Mouse (Mus musculus) spleen, adult 2 months (tissue): ENCODE results near the gene Mme. TPM values are rescaled to one million over a fixed set of nuclear protein-coding genes. Genes with fewer than 3 reads are reported as not detected.

Experiments
- DNase-seq, 2 experiments: peaks; one replicate each; pipeline versions ENCODE4 v3.0.0 to v3.0.0-alpha.2; 2012 to 2021; ENCODE audit warnings: low spot score in 2 of 2, low read depth in 1 of 2
- H3K27ac ChIP-seq: fragments of 200-500 bp; 2 replicates; pipeline ENCODE4 v1.5.1; 2012; ENCODE audit warnings: low read length, inconsistent platforms; ENCODE audit not compliant: insufficient read depth
- H3K27me3 ChIP-seq: fragments of 200-500 bp; 2 replicates; pipeline ENCODE4 v1.6.1; 2012; ENCODE audit warnings: mild to moderate bottlenecking, moderate library complexity, low read length, inconsistent platforms; ENCODE audit not compliant: control insufficient read depth, insufficient read depth
- H3K36me3 ChIP-seq: fragments of 200-500 bp; 2 replicates; pipeline ENCODE4 v1.6.1; 2012; ENCODE audit warnings: mild to moderate bottlenecking, low read length, inconsistent platforms; ENCODE audit not compliant: control insufficient read depth, insufficient read depth
- H3K4me1 ChIP-seq: fragments of 200-500 bp; 2 replicates; pipeline ENCODE4 v1.6.1; 2011; ENCODE audit warnings: inconsistent platforms; ENCODE audit not compliant: control insufficient read depth, insufficient read depth, insufficient read length
- H3K4me3 ChIP-seq: fragments of 200-500 bp; 2 replicates; pipeline ENCODE4 v1.5.1; 2011; ENCODE audit warnings: mild to moderate bottlenecking, inconsistent platforms; ENCODE audit not compliant: insufficient read depth, insufficient read length; ENCODE audit errors: extremely low read depth
- CTCF ChIP-seq: fragments of 200-500 bp; IDR thresholded peaks from 2 replicates; pipeline ENCODE4 v1.5.1; 2011; ENCODE audit warnings: mild to moderate bottlenecking, inconsistent platforms; ENCODE audit not compliant: insufficient read depth, insufficient read length, insufficient replicate concordance; ENCODE audit errors: extremely low read depth
- POLR2A ChIP-seq: fragments of 200-500 bp; IDR thresholded peaks from 2 replicates; pipeline ENCODE4 v1.6.1; 2011; ENCODE audit warnings: low read depth, low read length, inconsistent platforms
- polyA plus RNA-seq: library from polyadenylated mRNA; depleted of rRNA; stranded (reverse); fragments of >200 nt; gene quantifications from 2 replicates; pipeline ENCODE4 v1.2.3, GENCODE M21; 2012; rRNA removed

The Mme gene
- polyA plus RNA-seq, 1 experiment = 0.64 TPM

DNA sequence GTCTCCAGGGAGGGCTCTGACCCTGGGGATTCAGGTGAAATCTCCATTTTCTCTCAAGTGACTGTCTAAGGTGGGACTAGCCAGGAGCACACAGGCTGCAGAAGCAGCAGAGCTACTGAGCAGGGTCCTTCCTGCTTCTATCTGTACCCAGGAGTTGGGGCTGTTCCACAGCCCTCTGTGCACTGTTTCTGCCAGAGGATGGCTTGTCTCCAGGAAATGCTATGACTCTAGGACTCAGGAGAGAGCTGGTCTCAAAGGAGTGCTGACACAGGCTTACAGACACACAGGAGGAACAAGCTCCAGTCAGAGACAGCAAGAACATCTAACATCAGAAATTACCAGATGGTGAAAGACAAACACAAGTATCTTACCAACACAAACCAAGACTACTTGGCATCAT lies 176.4 kb downstream of the Mme start:
- Histone ChIP-seq H3K27ac (no peak overlapping the region), H3K4me1 (no peaks in the 10 kb centered on the region), H3K4me3 (no peak overlapping the region), H3K36me3 (no peaks in the 10 kb centered on the region), H3K27me3 (no peaks in the 10 kb centered on the region)
- TF ChIP-seq CTCF (no peak), POLR2A (no peak)
- no peak for DNase-seq

DNA sequence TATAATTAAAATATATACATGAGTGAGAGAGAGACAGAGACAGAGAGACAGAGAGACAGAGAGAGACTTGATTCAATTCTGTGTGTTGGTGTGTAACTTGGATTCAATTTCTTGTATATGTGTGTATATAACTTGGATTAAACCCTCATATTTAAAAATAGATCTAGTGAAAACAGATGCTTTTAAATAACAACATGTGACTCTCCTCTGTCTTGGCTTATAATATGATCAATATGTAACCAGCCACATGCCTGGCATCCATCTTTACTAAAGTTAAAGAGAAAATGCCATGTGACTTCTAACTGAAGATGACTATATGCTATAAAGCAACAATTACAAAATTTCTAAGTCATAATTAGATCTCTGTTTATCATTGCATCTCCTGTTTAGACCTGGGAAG lies 182.2 kb downstream of the Mme start:
- DNase-seq = no peak
- Histone ChIP-seq H3K4me3 (no peak overlapping the region), H3K4me1 (no peaks in the 10 kb centered on the region), H3K27me3 (no peaks in the 10 kb centered on the region), H3K36me3 (no peaks in the 10 kb centered on the region), H3K27ac (no peak overlapping the region)
- TF ChIP-seq CTCF (no peak), POLR2A (no peak)

Other genes starting within 250 kb of the Mme start
- not detected in 2 replicates for gene Gm34302, start 242.3 kb downstream of the Mme start, polyA plus RNA-seq